Mouse (Mus musculus): ENCODE results near the gene Lrmda. TPM values are rescaled to one million over a fixed set of nuclear protein-coding genes. Genes with fewer than 3 reads are reported as not detected.

Gene Lrmda
- total and polyA plus RNA-seq, 3 experiments, result 5.1 to 5.9 TPM; not detected in 1

GRCm38 (mm10) chr14:22003231-22003630 lies 16.3 kb upstream of the Lrmda start:
- no peaks in the 10 kb centered on the region for H3K9me3 ChIP-seq (replicated peaks; ENCODE audit: insufficient read depth, low read length)

GRCm38 (mm10) chr14:22003631-22004030 lies 15.9 kb upstream of the Lrmda start:
- H3K79me2 ChIP-seq (ENCODE audit: control insufficient read depth, insufficient read depth, low read length, poor library complexity), result no peaks in the 10 kb centered on the region
- no peak overlapping the region for H3K9ac ChIP-seq (ENCODE audit: control insufficient read depth, low read depth, low read length, poor library complexity, severe bottlenecking)

More at GRCm38 (mm10) chr14:22003231-22003630, 16.3 kb upstream of the Lrmda start:
- TF ChIP-seq KAT2A (conservative IDR thresholded peaks at IDR 0.05; ENCODE audit: low read depth, low read length) (no peak), TCF12 (IDR thresholded peaks at IDR 0.05; ENCODE audit: low read depth, low read length) (no peak), GATA1 (IDR thresholded peaks at IDR 0.05; ENCODE audit: low read depth, low read length) (no peak), TAL1 (IDR thresholded peaks at IDR 0.05; ENCODE audit: low read length) (no peak), MYC (IDR thresholded peaks at IDR 0.05; ENCODE audit: low read depth, low read length) (no peak), ZMIZ1 (IDR thresholded peaks at IDR 0.05; ENCODE audit: low read depth, low read length) (no peak), SIN3A (IDR thresholded peaks at IDR 0.05; ENCODE audit: low read length) (no peak), RCOR1 (IDR thresholded peaks at IDR 0.05; ENCODE audit: low read depth, low read length) (no peak), USF1 (IDR thresholded peaks at IDR 0.05; ENCODE audit: low read depth, low read length) (no peak), MEF2A (IDR thresholded peaks at IDR 0.05; ENCODE audit: extremely low read depth, insufficient replicate concordance, low read depth, low read length, poor library complexity, severe bottlenecking) (no peak), ELF1 (IDR thresholded peaks at IDR 0.05; ENCODE audit: low read depth, low read length) (no peak), MYB (IDR thresholded peaks at IDR 0.05; ENCODE audit: low read depth, low read length) (no peak), EP300 (IDR thresholded peaks at IDR 0.05; ENCODE audit: low read depth in 1 of 2, low read length in 2 of 2) (no peak), ETS1 (IDR thresholded peaks at IDR 0.05; ENCODE audit: low read depth, low read length) (no peak), CHD2 (IDR thresholded peaks at IDR 0.05; ENCODE audit: low read length) (no peak)
- no peaks in the 10 kb centered on the region for H3K4me1 ChIP-seq (ENCODE audit: control insufficient read depth in 1 of 2, insufficient read depth in 2 of 2, low read length in 2 of 2)
- no peaks in the 10 kb centered on the region for H3K36me3 ChIP-seq (ENCODE audit: control insufficient read depth in 1 of 2, insufficient read depth in 2 of 2, low read length in 2 of 2)
- H3K9ac ChIP-seq (ENCODE audit: control insufficient read depth, low read depth, low read length, poor library complexity, severe bottlenecking), result no peak overlapping the region
- H3K4me3 ChIP-seq (ENCODE audit: control insufficient read depth in 1 of 2, insufficient read depth in 1 of 2, low read depth in 2 of 2, low read length in 2 of 2), result no peak overlapping the region
- no peak for DNase-seq (ENCODE audit: low read depth, low spot score)
- no peaks in the 10 kb centered on the region for H3K27me3 ChIP-seq (ENCODE audit: control insufficient read depth in 1 of 2, insufficient read depth in 2 of 2, low read length in 2 of 2)
- no peaks in the 10 kb centered on the region for H3K79me2 ChIP-seq (ENCODE audit: control insufficient read depth, insufficient read depth, low read length, poor library complexity)
- H3K27ac ChIP-seq (ENCODE audit: control insufficient read depth, low read depth, low read length), result no peak overlapping the region

More at GRCm38 (mm10) chr14:22003631-22004030, 15.9 kb upstream of the Lrmda start:
- no peaks in the 10 kb centered on the region for H3K27me3 ChIP-seq (ENCODE audit: control insufficient read depth in 1 of 2, insufficient read depth in 2 of 2, low read length in 2 of 2)
- no peak overlapping the region for H3K4me3 ChIP-seq (ENCODE audit: control insufficient read depth in 1 of 2, insufficient read depth in 1 of 2, low read depth in 2 of 2, low read length in 2 of 2)
- DNase-seq (ENCODE audit: low read depth, low spot score), result no peak
- H3K36me3 ChIP-seq (ENCODE audit: control insufficient read depth in 1 of 2, insufficient read depth in 2 of 2, low read length in 2 of 2), result no peaks in the 10 kb centered on the region
- no peaks in the 10 kb centered on the region for H3K4me1 ChIP-seq (ENCODE audit: control insufficient read depth in 1 of 2, insufficient read depth in 2 of 2, low read length in 2 of 2)
- TF ChIP-seq MAZ (IDR thresholded peaks at IDR 0.05; ENCODE audit: low read depth, low read length) (no peak), SMC3 (IDR thresholded peaks at IDR 0.05; ENCODE audit: low read depth, low read length) (no peak), TAL1 (IDR thresholded peaks at IDR 0.05; ENCODE audit: low read length) (no peak), POLR2AphosphoS2 (IDR thresholded peaks at IDR 0.05; ENCODE audit: low read length) (no peak)
- no peaks in the 10 kb centered on the region for H3K9me3 ChIP-seq (replicated peaks; ENCODE audit: insufficient read depth, low read length)
- no peak overlapping the region for H3K27ac ChIP-seq (ENCODE audit: control insufficient read depth, low read depth, low read length)
